Mouse (Mus musculus): ENCODE measurements at regions not wholly inside any gene's neighbourhood (a gene's known extent, or its start where the extent isn't known, plus 50 kb on each side); places are given as distances from the start of the nearest gene placed in this dataset.

GRCm38 (mm10) chr1:92316191-92316723 is 120.8 kb upstream of the Hdac4 start:
- Histone ChIP-seq H3K27me3 (ENCODE audit: control insufficient read depth, insufficient read depth, low read length) (no peaks in the 10 kb centered on the region), H3K27ac (ENCODE audit: low read depth) (no peak overlapping the region), H3K4me1 (ENCODE audit: control insufficient read depth, insufficient read depth) (peaks cover 10% of the 10 kb centered on the region), H3K4me2 (ENCODE audit: low read depth, low read length) (peak overlapping the region; percentile 37), H3K9me3 (replicated peaks; ENCODE audit: control insufficient read depth, low read length) (no peaks in the 10 kb centered on the region), H3K9ac (replicated peaks; ENCODE audit: low read depth, low read length) (no peak overlapping the region), H3K36me3 (replicated peaks; ENCODE audit: control insufficient read depth, insufficient read depth, low read length) (no peaks in the 10 kb centered on the region), H3K4me3 (ENCODE audit: low read depth, low read length) (no peak overlapping the region)
- TF ChIP-seq EP300 (IDR thresholded peaks at IDR 0.05; ENCODE audit: low read depth) (no peak), CTCF (IDR thresholded peaks at IDR 0.05; ENCODE audit: low read depth) (no peak)
- DNase-seq (ENCODE audit: low spot score), result peak; percentile 51
- ATAC-seq (ENCODE audit: insufficient read depth, low read depth), result peak; percentile 80
- WGBS, result 13% methylated on average over 10 of the region's 10 CpGs

GRCm38 (mm10) chr1:92313001-92313597 is 117.6 kb upstream of the Hdac4 start:
- TF ChIP-seq CTCF (IDR thresholded peaks at IDR 0.05; ENCODE audit: low read depth) (no peak), EP300 (IDR thresholded peaks at IDR 0.05; ENCODE audit: low read depth) (no peak)

DNA sequence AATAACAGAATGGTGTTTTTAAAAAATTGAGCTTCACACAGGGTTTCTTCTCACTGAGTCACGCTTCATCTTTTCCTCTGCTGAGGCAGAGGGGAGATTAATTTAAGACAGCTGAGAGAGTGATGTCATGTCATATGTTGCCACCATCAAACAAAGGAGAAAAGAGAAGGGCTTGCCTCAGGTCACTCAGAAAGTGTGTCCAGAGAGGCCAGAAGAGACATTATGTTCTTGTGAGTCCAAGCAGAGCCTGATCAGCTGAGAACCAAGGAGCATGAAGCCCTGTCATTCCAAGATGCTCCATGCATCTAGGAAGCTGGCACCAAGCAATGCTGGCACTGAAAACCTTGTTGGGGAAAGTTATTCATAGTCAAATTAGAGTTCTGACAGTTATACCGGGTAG is 114.4 kb upstream of the Hdac4 start:
- peaks cover 10% of the 10 kb centered on the region; the same call in 1 of the 2 replicates for H3K9me3 ChIP-seq (replicated peaks; ENCODE audit: control insufficient read depth, low read length)
- no peak overlapping the region for H3K9ac ChIP-seq (replicated peaks; ENCODE audit: low read depth, low read length)
- TF ChIP-seq CTCF (IDR thresholded peaks at IDR 0.05; ENCODE audit: low read depth) (no peak), EP300 (IDR thresholded peaks at IDR 0.05; ENCODE audit: low read depth) (no peak)
- no peak overlapping the region for H3K4me2 ChIP-seq (ENCODE audit: low read depth, low read length)
- H3K4me3 ChIP-seq (ENCODE audit: low read depth, low read length), result no peak overlapping the region
- H3K27ac ChIP-seq (ENCODE audit: low read depth), result no peak overlapping the region
- DNase-seq (ENCODE audit: low spot score) (no peak), ATAC-seq (ENCODE audit: insufficient read depth, low read depth) (no peak)
- H3K27me3 ChIP-seq (ENCODE audit: control insufficient read depth, insufficient read depth, low read length), result no peaks in the 10 kb centered on the region
- no peaks in the 10 kb centered on the region for H3K4me1 ChIP-seq (ENCODE audit: control insufficient read depth, insufficient read depth)
- WGBS, result 78% methylated on average over 2 of the region's 2 CpGs
- no peaks in the 10 kb centered on the region for H3K36me3 ChIP-seq (replicated peaks; ENCODE audit: control insufficient read depth, insufficient read depth, low read length)

More at GRCm38 (mm10) chr1:92313001-92313597, 117.6 kb upstream of the Hdac4 start:
- no peak for DNase-seq (ENCODE audit: low spot score)
- no peak overlapping the region for H3K4me3 ChIP-seq (ENCODE audit: low read depth, low read length)
- H3K4me1 ChIP-seq (ENCODE audit: control insufficient read depth, insufficient read depth), result peaks cover 10% of the 10 kb centered on the region
- WGBS, result 89% methylated on average over 16 of the region's 16 CpGs
- H3K27ac ChIP-seq (ENCODE audit: low read depth), result no peak overlapping the region
- no peak overlapping the region for H3K9ac ChIP-seq (replicated peaks; ENCODE audit: low read depth, low read length)
- no peaks in the 10 kb centered on the region for H3K27me3 ChIP-seq (ENCODE audit: control insufficient read depth, insufficient read depth, low read length)
- H3K36me3 ChIP-seq (replicated peaks; ENCODE audit: control insufficient read depth, insufficient read depth, low read length), result no peaks in the 10 kb centered on the region
- no peak for ATAC-seq (ENCODE audit: insufficient read depth, low read depth)
- H3K4me2 ChIP-seq (ENCODE audit: low read depth, low read length), result no peak overlapping the region
- peaks cover under 1% of the 10 kb centered on the region; the same call in 1 of the 2 replicates for H3K9me3 ChIP-seq (replicated peaks; ENCODE audit: control insufficient read depth, low read length)

GRCm38 (mm10) chr1:92309381-92309780 is 113.9 kb upstream of the Hdac4 start:
- Histone ChIP-seq H3K36me3 (replicated peaks; ENCODE audit: control insufficient read depth, insufficient read depth, low read length) (no peaks in the 10 kb centered on the region), H3K9me3 (replicated peaks; ENCODE audit: control insufficient read depth, low read length) (peaks cover 10% of the 10 kb centered on the region; the same call in 1 of the 2 replicates), H3K27ac (ENCODE audit: low read depth) (no peak overlapping the region), H3K4me3 (ENCODE audit: low read depth, low read length) (no peak overlapping the region), H3K4me2 (ENCODE audit: low read depth, low read length) (no peak overlapping the region), H3K9ac (replicated peaks; ENCODE audit: low read depth, low read length) (no peak overlapping the region), H3K27me3 (ENCODE audit: control insufficient read depth, insufficient read depth, low read length) (no peaks in the 10 kb centered on the region), H3K4me1 (ENCODE audit: control insufficient read depth, insufficient read depth) (no peaks in the 10 kb centered on the region)
- 78% methylated on average over 6 of the region's 6 CpGs for WGBS
- ATAC-seq (ENCODE audit: insufficient read depth, low read depth), result no peak
- TF ChIP-seq CTCF (IDR thresholded peaks at IDR 0.05; ENCODE audit: low read depth), result no peak
- no peak for TF ChIP-seq EP300 (IDR thresholded peaks at IDR 0.05; ENCODE audit: low read depth)
- DNase-seq (ENCODE audit: low spot score), result no peak

DNA sequence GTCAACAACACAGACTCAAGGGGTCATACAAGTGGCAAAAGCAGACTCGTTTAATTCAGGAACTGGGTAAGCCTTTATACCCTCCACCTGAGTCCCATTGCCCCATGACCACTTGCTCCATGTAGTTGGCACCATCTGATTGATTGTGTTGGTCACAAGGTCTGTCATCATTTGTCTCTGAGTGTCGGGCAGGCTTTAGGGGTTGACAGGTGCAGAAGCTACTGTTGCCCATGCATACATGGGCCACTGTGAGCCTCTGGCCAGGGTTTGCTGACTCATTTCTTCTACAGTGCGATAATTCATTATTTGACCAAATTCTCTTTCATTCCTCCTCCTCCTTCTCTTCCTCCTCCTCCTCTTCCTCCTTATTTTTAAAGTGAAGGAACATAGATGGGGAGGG is 113.0 kb upstream of the Hdac4 start:
- no peak overlapping the region for H3K4me3 ChIP-seq (ENCODE audit: low read depth, low read length)
- no peaks in the 10 kb centered on the region for H3K36me3 ChIP-seq (replicated peaks; ENCODE audit: control insufficient read depth, insufficient read depth, low read length)
- H3K4me1 ChIP-seq (ENCODE audit: control insufficient read depth, insufficient read depth), result no peaks in the 10 kb centered on the region
- TF ChIP-seq EP300 (IDR thresholded peaks at IDR 0.05; ENCODE audit: low read depth) (no peak), CTCF (IDR thresholded peaks at IDR 0.05; ENCODE audit: low read depth) (no peak)
- H3K9me3 ChIP-seq (replicated peaks; ENCODE audit: control insufficient read depth, low read length), result peaks cover 10% of the 10 kb centered on the region; the same call in 1 of the 2 replicates
- ATAC-seq (ENCODE audit: insufficient read depth, low read depth), result no peak
- no peak overlapping the region for H3K27ac ChIP-seq (ENCODE audit: low read depth)
- WGBS, result 93% methylated on average over 3 of the region's 3 CpGs
- H3K27me3 ChIP-seq (ENCODE audit: control insufficient read depth, insufficient read depth, low read length), result no peaks in the 10 kb centered on the region
- no peak overlapping the region for H3K9ac ChIP-seq (replicated peaks; ENCODE audit: low read depth, low read length)
- H3K4me2 ChIP-seq (ENCODE audit: low read depth, low read length), result no peak overlapping the region
- DNase-seq (ENCODE audit: low spot score), result no peak

DNA sequence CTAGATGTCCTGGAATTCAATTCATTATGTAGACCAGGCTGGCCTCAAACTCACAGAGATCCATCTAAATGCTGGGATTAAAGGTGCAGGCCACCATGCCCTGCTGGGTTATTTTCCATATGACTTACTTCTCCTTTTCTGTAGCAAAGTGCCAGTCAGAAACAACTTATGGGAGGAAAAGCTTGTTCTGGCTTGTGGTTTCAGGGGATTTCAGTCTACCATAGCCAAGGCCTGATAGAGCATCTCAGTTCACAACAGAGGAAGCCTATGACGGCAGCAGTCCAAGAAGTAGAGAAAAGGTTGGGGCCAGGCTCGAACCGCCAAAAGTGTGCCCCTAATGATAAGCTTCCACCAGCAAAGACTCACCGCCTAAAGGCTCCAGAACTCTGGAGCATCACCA is 110.5 kb upstream of the Hdac4 start:
- no peak for ATAC-seq (ENCODE audit: insufficient read depth, low read depth)
- H3K4me3 ChIP-seq (ENCODE audit: low read depth, low read length), result no peak overlapping the region
- no peak for TF ChIP-seq EP300 (IDR thresholded peaks at IDR 0.05; ENCODE audit: low read depth)
- no peak for TF ChIP-seq CTCF (IDR thresholded peaks at IDR 0.05; ENCODE audit: low read depth)
- no peaks in the 10 kb centered on the region for H3K36me3 ChIP-seq (replicated peaks; ENCODE audit: control insufficient read depth, insufficient read depth, low read length)
- DNase-seq (ENCODE audit: low spot score), result no peak
- H3K27ac ChIP-seq (ENCODE audit: low read depth), result no peak overlapping the region
- H3K9me3 ChIP-seq (replicated peaks; ENCODE audit: control insufficient read depth, low read length), result peaks cover 10% of the 10 kb centered on the region; the same call in 1 of the 2 replicates
- H3K4me2 ChIP-seq (ENCODE audit: low read depth, low read length), result no peak overlapping the region
- H3K27me3 ChIP-seq (ENCODE audit: control insufficient read depth, insufficient read depth, low read length), result no peaks in the 10 kb centered on the region
- no peak overlapping the region for H3K9ac ChIP-seq (replicated peaks; ENCODE audit: low read depth, low read length)
- no peaks in the 10 kb centered on the region for H3K4me1 ChIP-seq (ENCODE audit: control insufficient read depth, insufficient read depth)
- 84% methylated on average over 4 of the region's 4 CpGs for WGBS

Data from heart, postnatal 0 days (tissue).